Mouse (Mus musculus) lung, embryonic 15.5 days (tissue): ENCODE measurements around the gene Adcy5. TPM values are rescaled to one million over a fixed set of nuclear protein-coding genes. Genes with fewer than 3 reads are reported as not detected.

ENCODE experiments used
- ATAC-seq: fragments of 200-750 bp; cut with Nextera tagmentation; 2 replicates; pipeline ENCODE4 v1.8.0; 2017; ENCODE audit warnings: moderate number of reproducible peaks, borderline replicate concordance; ENCODE audit not compliant: low FRiP score, low TSS enrichment; ENCODE audit errors: extremely low read depth
- H3K27ac ChIP-seq: fragments of 300-500 bp; sonication (generic); 2 replicates; pipeline ENCODE4 v1.5.1; 2015; ENCODE audit warnings: moderate library complexity, mild to moderate bottlenecking, inconsistent platforms
- H3K27me3 ChIP-seq: fragments of 300-500 bp; sonication (generic); 2 replicates; pipeline ENCODE4 v1.6.1; 2015; ENCODE audit warnings: inconsistent platforms
- H3K36me3 ChIP-seq: fragments of 300-500 bp; sonication (generic); 2 replicates; pipeline ENCODE4 v1.6.1; 2015; ENCODE audit warnings: inconsistent platforms
- H3K4me1 ChIP-seq: fragments of 300-500 bp; sonication (generic); 2 replicates; pipeline ENCODE4 v1.6.1; 2015; ENCODE audit warnings: inconsistent platforms
- H3K4me2 ChIP-seq: fragments of 300-500 bp; sonication (generic); 2 replicates; pipeline ENCODE4 v1.6.1; 2015; ENCODE audit warnings: inconsistent platforms, mild to moderate bottlenecking, moderate library complexity
- H3K4me3 ChIP-seq: fragments of 300-500 bp; sonication (generic); 2 replicates; pipeline ENCODE4 v1.5.1; 2015; ENCODE audit warnings: mild to moderate bottlenecking, inconsistent platforms
- H3K9ac ChIP-seq: fragments of 300-500 bp; sonication (generic); 2 replicates; pipeline ENCODE4 v1.6.1; 2015; ENCODE audit warnings: inconsistent platforms
- H3K9me3 ChIP-seq: fragments of 300-500 bp; sonication (generic); 2 replicates; pipeline ENCODE4 v1.6.1; 2016; ENCODE audit warnings: inconsistent platforms
- WGBS: fragments of 180-500 bp; shearing (Covaris S2); methylation state at CpG from one replicate; pipeline ENCODE4 v1.1.7; 2015; 5-methylcytosine and 5-hydroxymethylcytosine counted together
- polyA plus RNA-seq: library from polyadenylated mRNA; unstranded; fragments of >200 nt; fragmentation: Nextera tagmentation; extraction: Ambion mirVana; gene quantifications from 2 replicates; pipeline ENCODE4 v1.2.1, GENCODE M21; 2015

Adcy5 gene
- polyA plus RNA-seq, 1 experiment from 2014 or later, result 1.5 TPM

- Histone ChIP-seq H3K4me1 (no peaks in the 10 kb centered on the region), H3K27ac (no peak overlapping the region), H3K27me3 (no peaks in the 10 kb centered on the region), H3K36me3 (no peaks in the 10 kb centered on the region), H3K4me2 (no peak overlapping the region), H3K9me3 (no peaks in the 10 kb centered on the region), H3K4me3 (no peak overlapping the region), H3K9ac (no peak overlapping the region)
- 64% methylated on average over 3 of the region's 3 CpGs for WGBS
- no peak for ATAC-seq
Measured at GRCm38 (mm10) chr16:35130172-35130571, 24.5 kb upstream of the Adcy5 start.

- no peaks in the 10 kb centered on the region for H3K9me3 ChIP-seq
- H3K27me3 ChIP-seq, result no peaks in the 10 kb centered on the region
- 80% methylated on average over 6 of the region's 6 CpGs for WGBS
- no peak for ATAC-seq
- H3K4me3 ChIP-seq, result no peak overlapping the region
- H3K36me3 ChIP-seq, result no peaks in the 10 kb centered on the region
- no peak overlapping the region for H3K4me2 ChIP-seq
- H3K9ac ChIP-seq, result no peak overlapping the region
- peaks cover 11% of the 10 kb centered on the region for H3K4me1 ChIP-seq
- no peak overlapping the region for H3K27ac ChIP-seq
Measured at GRCm38 (mm10) chr16:35139416-35139815, 15.3 kb upstream of the Adcy5 start.

- Histone ChIP-seq H3K9me3 (no peaks in the 10 kb centered on the region), H3K4me1 (peaks cover 11% of the 10 kb centered on the region), H3K27ac (no peak overlapping the region), H3K4me3 (no peak overlapping the region), H3K36me3 (no peaks in the 10 kb centered on the region), H3K9ac (no peak overlapping the region), H3K27me3 (no peaks in the 10 kb centered on the region), H3K4me2 (peak overlapping the region; percentile 33)
- 21% methylated on average over 11 of the region's 11 CpGs for WGBS
- ATAC-seq, result no peak
Measured at GRCm38 (mm10) chr16:35139873-35140619, 14.6 kb upstream of the Adcy5 start.

GRCm38 (mm10) chr16:35140620-35140975, 14.1 kb upstream of the Adcy5 start:
- no peak overlapping the region for H3K4me3 ChIP-seq
- H3K27ac ChIP-seq, result no peak overlapping the region
- WGBS, result 34% methylated on average over 9 of the region's 9 CpGs
- no peaks in the 10 kb centered on the region for H3K9me3 ChIP-seq
- H3K4me1 ChIP-seq, result peaks cover 11% of the 10 kb centered on the region
- no peaks in the 10 kb centered on the region for H3K27me3 ChIP-seq
- H3K36me3 ChIP-seq, result no peaks in the 10 kb centered on the region
- H3K9ac ChIP-seq, result no peak overlapping the region
- peak overlapping the region; percentile 33 for H3K4me2 ChIP-seq
- no peak for ATAC-seq

GRCm38 (mm10) chr16:35141839-35142238, 12.8 kb upstream of the Adcy5 start:
- no peaks in the 10 kb centered on the region for H3K9me3 ChIP-seq
- no peak overlapping the region for H3K4me2 ChIP-seq
- H3K36me3 ChIP-seq, result no peaks in the 10 kb centered on the region
- H3K4me1 ChIP-seq, result peaks cover 11% of the 10 kb centered on the region
- H3K27ac ChIP-seq, result no peak overlapping the region
- no peak overlapping the region for H3K9ac ChIP-seq
- H3K27me3 ChIP-seq, result no peaks in the 10 kb centered on the region
- no peak overlapping the region for H3K4me3 ChIP-seq
- ATAC-seq, result no peak
- 74% methylated on average over 8 of the region's 8 CpGs for WGBS

- Histone ChIP-seq H3K36me3 (no peaks in the 10 kb centered on the region), H3K4me1 (no peaks in the 10 kb centered on the region), H3K9me3 (no peaks in the 10 kb centered on the region), H3K27ac (no peak overlapping the region), H3K9ac (no peak overlapping the region), H3K27me3 (no peaks in the 10 kb centered on the region), H3K4me2 (no peak overlapping the region), H3K4me3 (no peak overlapping the region)
- whole genome bisulfite sequencing, result 26% methylated on average over 4 of the region's 4 CpGs
- no peak for ATAC-seq
Measured at GRCm38 (mm10) chr16:35146153-35146552, 8.5 kb upstream of the Adcy5 start.

GRCm38 (mm10) chr16:35153146-35153755, 1.4 kb upstream of the Adcy5 start:
- WGBS, result 5% methylated on average over 12 of the region's 12 CpGs
- H3K9ac ChIP-seq, result no peak overlapping the region
- H3K36me3 ChIP-seq, result no peaks in the 10 kb centered on the region
- peaks cover 21% of the 10 kb centered on the region for H3K4me1 ChIP-seq
- H3K27ac ChIP-seq, result no peak overlapping the region
- ATAC-seq, result no peak
- no peaks in the 10 kb centered on the region for H3K9me3 ChIP-seq
- H3K27me3 ChIP-seq, result peaks cover 66% of the 10 kb centered on the region
- no peak overlapping the region for H3K4me3 ChIP-seq
- peak overlapping the region; percentile 99; the same call in 1 of the 2 replicates for H3K4me2 ChIP-seq

GRCm38 (mm10) chr16:35154245-35154640, 434 bp upstream of the Adcy5 start:
- under 1% methylated on average over 29 of the region's 29 CpGs for WGBS
- Histone ChIP-seq H3K4me3 (peak overlapping the region; percentile 66), H3K36me3 (no peaks in the 10 kb centered on the region), H3K27ac (no peak overlapping the region), H3K4me2 (peak overlapping the region; percentile 99), H3K4me1 (peaks cover 21% of the 10 kb centered on the region), H3K9me3 (no peaks in the 10 kb centered on the region), H3K27me3 (peaks cover 73% of the 10 kb centered on the region), H3K9ac (peak overlapping the region; percentile 61)
- ATAC-seq, result peak; percentile 56; the same call in 1 of the 2 replicates

GRCm38 (mm10) chr16:35155391-35156305, 971 bp downstream of the Adcy5 start:
- 1% methylated on average over 75 of the region's 87 CpGs for WGBS
- Histone ChIP-seq H3K4me3 (peak overlapping the region; percentile 66), H3K4me2 (peak overlapping the region; percentile 99), H3K27me3 (peaks cover 73% of the 10 kb centered on the region), H3K36me3 (no peaks in the 10 kb centered on the region), H3K9me3 (no peaks in the 10 kb centered on the region), H3K4me1 (peaks cover 21% of the 10 kb centered on the region), H3K27ac (0 out of 2 replicates have a peak overlapping the region, but pooled peaks have one; percentile 35), H3K9ac (peak overlapping the region; percentile 61)
- ATAC-seq, result peak; percentile 33

- WGBS, result 2% methylated on average over 47 of the region's 48 CpGs
- peak overlapping the region; percentile 99 for H3K4me2 ChIP-seq
- no peaks in the 10 kb centered on the region for H3K9me3 ChIP-seq
- no peaks in the 10 kb centered on the region for H3K36me3 ChIP-seq
- no peak overlapping the region for H3K27ac ChIP-seq
- 0 out of 2 replicates have a peak, but pooled peaks have one; percentile 0 for ATAC-seq
- peaks cover 72% of the 10 kb centered on the region for H3K27me3 ChIP-seq
- peak overlapping the region; percentile 61; the same call in 1 of the 2 replicates for H3K9ac ChIP-seq
- H3K4me3 ChIP-seq, result peak overlapping the region; percentile 66
- peaks cover 21% of the 10 kb centered on the region for H3K4me1 ChIP-seq
Measured at GRCm38 (mm10) chr16:35156306-35156695, 1.6 kb downstream of the Adcy5 start.

GRCm38 (mm10) chr16:35156832-35157231, 2.2 kb downstream of the Adcy5 start:
- Histone ChIP-seq H3K9me3 (no peaks in the 10 kb centered on the region), H3K36me3 (no peaks in the 10 kb centered on the region), H3K9ac (no peak overlapping the region), H3K4me3 (peak overlapping the region; percentile 66; the same call in 1 of the 2 replicates), H3K27ac (no peak overlapping the region), H3K4me1 (peaks cover 21% of the 10 kb centered on the region), H3K4me2 (peak overlapping the region; percentile 99), H3K27me3 (peaks cover 67% of the 10 kb centered on the region)
- no peak for ATAC-seq
- WGBS, result 73% methylated on average over 21 of the region's 21 CpGs
